Mouse (Mus musculus) limb, embryonic 15.5 days (tissue): ENCODE results near the gene Eif4g3. TPM values are rescaled to one million over a fixed set of nuclear protein-coding genes. Genes with fewer than 3 reads are reported as not detected.

Source experiments
- ATAC-seq: fragments of 200-750 bp; cut with Nextera tagmentation; 2 replicates; pipeline ENCODE4 v1.8.0; 2017; ENCODE audit warnings: low read depth, moderate TSS enrichment; ENCODE audit not compliant: insufficient number of reproducible peaks, low FRiP score, low TSS enrichment
- H3K27ac ChIP-seq: fragments of 300-500 bp; sonication (generic); 2 replicates; pipeline ENCODE4 v1.5.1; 2015; ENCODE audit warnings: moderate library complexity, mild to moderate bottlenecking, inconsistent platforms
- H3K27me3 ChIP-seq: fragments of 300-500 bp; sonication (generic); 2 replicates; pipeline ENCODE4 v1.6.1; 2015; ENCODE audit warnings: inconsistent platforms
- H3K36me3 ChIP-seq: fragments of 300-500 bp; sonication (generic); 2 replicates; pipeline ENCODE4 v1.6.1; 2015; ENCODE audit warnings: inconsistent platforms
- H3K4me1 ChIP-seq: fragments of 300-500 bp; sonication (generic); 2 replicates; pipeline ENCODE4 v1.6.1; 2015; ENCODE audit warnings: inconsistent platforms
- H3K4me2 ChIP-seq: fragments of 300-500 bp; sonication (generic); 2 replicates; pipeline ENCODE4 v1.6.1; 2015; ENCODE audit warnings: mild to moderate bottlenecking, inconsistent platforms
- H3K4me3 ChIP-seq: fragments of 300-500 bp; sonication (generic); 2 replicates; pipeline ENCODE4 v1.5.1; 2015; ENCODE audit warnings: mild to moderate bottlenecking, inconsistent platforms
- H3K9ac ChIP-seq: fragments of 300-500 bp; sonication (generic); 2 replicates; pipeline ENCODE4 v1.6.1; 2015; ENCODE audit warnings: inconsistent platforms
- H3K9me3 ChIP-seq: fragments of 300-500 bp; sonication (generic); 2 replicates; pipeline ENCODE4 v1.6.1; 2016; ENCODE audit warnings: inconsistent platforms
- WGBS: fragments of 180-500 bp; shearing (Covaris S2); methylation state at CpG from one replicate; pipeline ENCODE4 v1.1.7; 2015; 5-methylcytosine and 5-hydroxymethylcytosine counted together
- polyA plus RNA-seq: library from polyadenylated mRNA; unstranded; fragments of >200 nt; fragmentation: Nextera tagmentation; extraction: Ambion mirVana; gene quantifications from 2 replicates; pipeline ENCODE4 v1.2.1, GENCODE M21; 2015

The Eif4g3 gene
- polyA plus RNA-seq, 1 experiment from 2014 or later = 29.1 TPM

- H3K4me2 ChIP-seq = no peak overlapping the region
- 88% methylated on average over 7 of the region's 7 CpGs for WGBS
- peaks cover 90% of the 10 kb centered on the region for H3K36me3 ChIP-seq
- no peak for ATAC-seq
- no peaks in the 10 kb centered on the region for H3K27me3 ChIP-seq
- H3K9ac ChIP-seq = no peak overlapping the region
- no peaks in the 10 kb centered on the region for H3K4me1 ChIP-seq
- no peak overlapping the region for H3K4me3 ChIP-seq
- no peak overlapping the region for H3K27ac ChIP-seq
- no peaks in the 10 kb centered on the region for H3K9me3 ChIP-seq
These were observed 195.2 kb downstream of the Eif4g3 start for GRCm38 (mm10) chr4:138187995-138188394.

GRCm38 (mm10) chr4:138192561-138192960, 199.7 kb downstream of the Eif4g3 start:
- Histone ChIP-seq H3K9me3 (no peaks in the 10 kb centered on the region), H3K36me3 (peaks cover 93% of the 10 kb centered on the region), H3K4me2 (no peak overlapping the region), H3K4me1 (no peaks in the 10 kb centered on the region), H3K27me3 (no peaks in the 10 kb centered on the region), H3K27ac (no peak overlapping the region), H3K4me3 (no peak overlapping the region), H3K9ac (no peak overlapping the region)
- no peak for ATAC-seq
- 90% methylated on average over 5 of the region's 5 CpGs for WGBS

- ATAC-seq = no peak
- no peak overlapping the region for H3K27ac ChIP-seq
- WGBS = 77% methylated on average over 3 of the region's 3 CpGs
- no peaks in the 10 kb centered on the region for H3K27me3 ChIP-seq
- no peak overlapping the region for H3K9ac ChIP-seq
- no peak overlapping the region for H3K4me2 ChIP-seq
- no peaks in the 10 kb centered on the region for H3K4me1 ChIP-seq
- H3K36me3 ChIP-seq = peaks cover 90% of the 10 kb centered on the region
- no peak overlapping the region for H3K4me3 ChIP-seq
- H3K9me3 ChIP-seq = no peaks in the 10 kb centered on the region
These were observed 207.9 kb downstream of the Eif4g3 start for GRCm38 (mm10) chr4:138200769-138201168.

GRCm38 (mm10) chr4:138201696-138202095, 208.9 kb downstream of the Eif4g3 start:
- no peaks in the 10 kb centered on the region for H3K4me1 ChIP-seq
- no peak overlapping the region for H3K27ac ChIP-seq
- WGBS = 41% methylated on average over 9 of the region's 9 CpGs
- no peak overlapping the region for H3K4me2 ChIP-seq
- no peak overlapping the region for H3K4me3 ChIP-seq
- no peaks in the 10 kb centered on the region for H3K27me3 ChIP-seq
- no peak overlapping the region for H3K9ac ChIP-seq
- no peaks in the 10 kb centered on the region for H3K9me3 ChIP-seq
- ATAC-seq = no peak
- H3K36me3 ChIP-seq = peaks cover 88% of the 10 kb centered on the region

- Histone ChIP-seq H3K4me2 (no peak overlapping the region), H3K4me1 (no peaks in the 10 kb centered on the region), H3K9ac (no peak overlapping the region), H3K9me3 (no peaks in the 10 kb centered on the region), H3K4me3 (no peak overlapping the region), H3K27ac (no peak overlapping the region), H3K27me3 (no peaks in the 10 kb centered on the region), H3K36me3 (peaks cover 42% of the 10 kb centered on the region)
- WGBS = 92% methylated on average over 5 of the region's 5 CpGs
- no peak for ATAC-seq
These were observed 217.3 kb downstream of the Eif4g3 start for GRCm38 (mm10) chr4:138210116-138210515.

GRCm38 (mm10) chr4:138213861-138214260, 221.0 kb downstream of the Eif4g3 start:
- Histone ChIP-seq H3K4me2 (no peak overlapping the region), H3K27ac (no peak overlapping the region), H3K27me3 (no peaks in the 10 kb centered on the region), H3K9me3 (no peaks in the 10 kb centered on the region), H3K4me1 (peaks cover 17% of the 10 kb centered on the region), H3K4me3 (no peak overlapping the region), H3K36me3 (peaks cover 14% of the 10 kb centered on the region), H3K9ac (no peak overlapping the region)
- ATAC-seq = no peak
- WGBS = 83% methylated on average over 3 of the region's 3 CpGs

- Histone ChIP-seq H3K4me2 (peak overlapping the region; percentile 55), H3K4me1 (peaks cover 25% of the 10 kb centered on the region), H3K36me3 (peaks cover 3% of the 10 kb centered on the region; the same call in 1 of the 2 replicates), H3K9me3 (no peaks in the 10 kb centered on the region), H3K27me3 (no peaks in the 10 kb centered on the region), H3K4me3 (peak overlapping the region; percentile 85), H3K9ac (peak overlapping the region; percentile 96), H3K27ac (peak overlapping the region; percentile 99)
- no peak for ATAC-seq
- 44% methylated on average over 13 of the region's 13 CpGs for WGBS
These were observed 222.9 kb downstream of the Eif4g3 start for GRCm38 (mm10) chr4:138215671-138216199.

- peaks cover 26% of the 10 kb centered on the region for H3K4me1 ChIP-seq
- peak within 1 kb of the TSS; percentile 85 for H3K4me3 ChIP-seq
- no peaks in the 10 kb centered on the region for H3K27me3 ChIP-seq
- peak within 1 kb of the TSS; percentile 98 for H3K9ac ChIP-seq
- peak within 1 kb of the TSS; percentile 58 for H3K4me2 ChIP-seq
- H3K27ac ChIP-seq = peak within 1 kb of the TSS; percentile 99
- peaks cover 3% of the 10 kb centered on the region; the same call in 1 of the 2 replicates for H3K36me3 ChIP-seq
- peak; percentile 67 for ATAC-seq
- H3K9me3 ChIP-seq = no peaks in the 10 kb centered on the region
- under 1% methylated on average over 68 of the region's 84 CpGs for WGBS
These were observed 223.5 kb downstream of the Eif4g3 start, which contains the start of gene Hp1bp3 for GRCm38 (mm10) chr4:138216200-138216890. Hp1bp3 (plus strand) TSS chr4:138216296.

- H3K9me3 ChIP-seq = no peaks in the 10 kb centered on the region
- no peaks in the 10 kb centered on the region for H3K27me3 ChIP-seq
- WGBS = under 1% methylated on average over 50 of the region's 68 CpGs
- peak overlapping the region; percentile 85 for H3K4me3 ChIP-seq
- peaks cover 4% of the 10 kb centered on the region for H3K36me3 ChIP-seq
- peak overlapping the region; percentile 99 for H3K27ac ChIP-seq
- peak; percentile 97 for ATAC-seq
- H3K4me2 ChIP-seq = peak overlapping the region; percentile 58
- H3K9ac ChIP-seq = peak overlapping the region; percentile 98
- H3K4me1 ChIP-seq = peaks cover 26% of the 10 kb centered on the region
These were observed 224.1 kb downstream of the Eif4g3 start for GRCm38 (mm10) chr4:138216891-138217392.

- ATAC-seq = no peak
- peak overlapping the region; percentile 85 for H3K4me3 ChIP-seq
- H3K27me3 ChIP-seq = no peaks in the 10 kb centered on the region
- H3K4me1 ChIP-seq = peaks cover 26% of the 10 kb centered on the region
- peak overlapping the region; percentile 86 for H3K27ac ChIP-seq
- WGBS = under 1% methylated on average over 35 of the region's 36 CpGs
- H3K4me2 ChIP-seq = peak overlapping the region; percentile 58
- no peaks in the 10 kb centered on the region for H3K9me3 ChIP-seq
- H3K9ac ChIP-seq = peak overlapping the region; percentile 98
- peaks cover 9% of the 10 kb centered on the region for H3K36me3 ChIP-seq
These were observed 224.6 kb downstream of the Eif4g3 start for GRCm38 (mm10) chr4:138217441-138217840.

- Histone ChIP-seq H3K27me3 (no peaks in the 10 kb centered on the region), H3K9me3 (no peaks in the 10 kb centered on the region), H3K4me1 (peaks cover 26% of the 10 kb centered on the region), H3K27ac (no peak overlapping the region), H3K4me3 (peak overlapping the region; percentile 85), H3K4me2 (peak overlapping the region; percentile 58), H3K9ac (peak overlapping the region; percentile 98), H3K36me3 (peaks cover 16% of the 10 kb centered on the region)
- 75% methylated on average over 11 of the region's 11 CpGs for WGBS
- ATAC-seq = no peak
These were observed 225.3 kb downstream of the Eif4g3 start for GRCm38 (mm10) chr4:138217951-138218685.

GRCm38 (mm10) chr4:138219331-138219730, 226.5 kb downstream of the Eif4g3 start:
- no peaks in the 10 kb centered on the region for H3K27me3 ChIP-seq
- H3K4me1 ChIP-seq = peaks cover 26% of the 10 kb centered on the region
- 89% methylated on average over 5 of the region's 5 CpGs for WGBS
- ATAC-seq = no peak
- no peak overlapping the region for H3K4me2 ChIP-seq
- peaks cover 28% of the 10 kb centered on the region for H3K36me3 ChIP-seq
- no peaks in the 10 kb centered on the region for H3K9me3 ChIP-seq
- no peak overlapping the region for H3K4me3 ChIP-seq
- no peak overlapping the region for H3K9ac ChIP-seq
- H3K27ac ChIP-seq = no peak overlapping the region
